Mouse (Mus musculus) thymus, adult 2 months (tissue): ENCODE measurements around the gene Hbb-bh2. TPM values are rescaled to one million over a fixed set of nuclear protein-coding genes. Genes with fewer than 3 reads are reported as not detected.

Source experiments
- DNase-seq: peaks from one replicate; pipeline ENCODE4 v3.0.0; 2021
- H3K27ac ChIP-seq: fragments of 200-500 bp; 2 replicates; pipeline ENCODE4 v1.5.1; 2012; ENCODE audit warnings: low read length, control low read depth; ENCODE audit not compliant: control insufficient read depth, insufficient read depth
- H3K27me3 ChIP-seq: fragments of 200-500 bp; 2 replicates; pipeline ENCODE4 v1.6.1; 2012; ENCODE audit warnings: mild to moderate bottlenecking, low read length, moderate library complexity, mixed read lengths; ENCODE audit not compliant: control insufficient read depth, insufficient read depth
- H3K36me3 ChIP-seq: fragments of 200-500 bp; 2 replicates; pipeline ENCODE4 v1.6.1; 2012; ENCODE audit warnings: mild to moderate bottlenecking, low read length, moderate library complexity; ENCODE audit not compliant: control insufficient read depth, insufficient read depth
- H3K4me1 ChIP-seq: fragments of 200-500 bp; replicated peaks from 2 replicates; pipeline ENCODE4 v1.6.1; 2012; ENCODE audit warnings: low read length; ENCODE audit not compliant: control insufficient read depth, insufficient read depth
- H3K4me3 ChIP-seq: fragments of 200-500 bp; 2 replicates; pipeline ENCODE4 v1.5.1; 2012; ENCODE audit warnings: mild to moderate bottlenecking, low read length, control low read depth, moderate library complexity; ENCODE audit not compliant: control insufficient read depth, insufficient read depth
- CTCF ChIP-seq: fragments of 200-500 bp; IDR thresholded peaks from 2 replicates; pipeline ENCODE4 v1.5.1; 2012; ENCODE audit warnings: mild to moderate bottlenecking, control low read depth, low read length, moderate library complexity, borderline replicate concordance; ENCODE audit not compliant: control insufficient read depth, poor library complexity, insufficient read depth; ENCODE audit errors: extremely low read depth
- POLR2A ChIP-seq: fragments of 200-500 bp; IDR thresholded peaks from 2 replicates; pipeline ENCODE4 v1.6.1; 2012; ENCODE audit warnings: mild to moderate bottlenecking, low read length, control low read depth, moderate library complexity; ENCODE audit not compliant: control insufficient read depth, poor library complexity, insufficient read depth; ENCODE audit errors: extremely low read depth
- WGBS: fragments of 180-500 bp; shearing (Covaris S2); methylation state at CpG from one replicate; pipeline ENCODE4 v1.1.7; 2018; 5-methylcytosine and 5-hydroxymethylcytosine counted together
- polyA plus RNA-seq: library from polyadenylated mRNA; depleted of rRNA; stranded (reverse); fragments of >200 nt; gene quantifications from 2 replicates; pipeline ENCODE4 v1.2.3, GENCODE M21; 2012; rRNA removed

Hbb-bh2 gene
- not detected in 2 replicates for polyA plus RNA-seq

DNA sequence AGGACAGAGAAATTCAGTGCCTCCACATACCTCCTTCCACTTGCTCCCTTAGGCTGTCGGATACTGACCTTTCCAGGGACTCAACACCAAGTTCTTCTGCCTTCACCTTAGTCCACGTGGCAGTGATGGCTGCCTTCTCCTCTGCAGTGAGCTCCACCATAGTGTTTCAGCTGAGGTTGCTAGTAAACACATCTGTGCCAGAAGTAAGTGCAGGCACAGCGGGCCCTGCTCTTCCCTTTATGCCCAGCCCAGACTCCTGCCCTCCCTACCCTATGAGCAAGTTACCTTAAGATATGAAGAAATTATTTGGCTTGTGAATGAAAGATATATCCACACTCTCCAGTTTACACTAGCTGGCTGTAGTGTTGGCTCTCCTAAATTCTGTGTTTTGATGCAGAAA is at the start of gene Hbb-bh2:
Gene Hbb-bh2 (minus strand): TSS at position 253 of the 400 bp plus-strand sequence.
- H3K4me3 ChIP-seq: no peak within 1 kb of the TSS
- WGBS: 75% methylated on average over 3 of the region's 3 CpGs
- TF ChIP-seq POLR2A (no peak), CTCF (no peak)
- DNase-seq: no peak
- no peak within 1 kb of the TSS for H3K27ac ChIP-seq
- no peaks in the 10 kb centered on the region for H3K27me3 ChIP-seq
- no peaks in the 10 kb centered on the region for H3K36me3 ChIP-seq
- H3K4me1 ChIP-seq: no peaks in the 10 kb centered on the region

DNA sequence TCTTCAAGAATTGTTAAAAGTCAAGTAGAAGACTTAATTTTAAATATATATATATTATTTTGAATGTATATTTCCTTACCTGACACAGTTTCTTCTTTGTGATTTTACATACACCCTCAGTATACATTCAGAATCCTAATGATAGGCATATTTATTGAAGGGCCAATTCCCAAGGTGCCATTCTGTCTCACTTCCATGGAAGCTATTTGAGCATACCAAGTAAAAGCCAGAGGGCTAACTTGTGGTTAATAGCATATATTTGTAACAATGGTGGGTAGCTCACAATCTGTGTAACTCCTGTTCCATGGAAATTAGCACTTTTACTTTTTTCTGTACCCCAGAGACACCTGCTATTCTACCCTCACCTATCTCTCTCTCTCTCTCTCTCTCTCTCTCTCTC is 45.8 kb upstream of the Hbb-bh2 start, which contains the start of gene Olfr66:
Gene Olfr66 (minus strand): TSS at position 101 of the 400 bp plus-strand sequence.
- TF ChIP-seq CTCF: no peak
- no peak for TF ChIP-seq POLR2A
- Histone ChIP-seq H3K36me3 (no peaks in the 10 kb centered on the region), H3K4me3 (no peak within 1 kb of the TSS), H3K27ac (no peak within 1 kb of the TSS), H3K27me3 (no peaks in the 10 kb centered on the region), H3K4me1 (no peaks in the 10 kb centered on the region)
- no peak for DNase-seq

DNA sequence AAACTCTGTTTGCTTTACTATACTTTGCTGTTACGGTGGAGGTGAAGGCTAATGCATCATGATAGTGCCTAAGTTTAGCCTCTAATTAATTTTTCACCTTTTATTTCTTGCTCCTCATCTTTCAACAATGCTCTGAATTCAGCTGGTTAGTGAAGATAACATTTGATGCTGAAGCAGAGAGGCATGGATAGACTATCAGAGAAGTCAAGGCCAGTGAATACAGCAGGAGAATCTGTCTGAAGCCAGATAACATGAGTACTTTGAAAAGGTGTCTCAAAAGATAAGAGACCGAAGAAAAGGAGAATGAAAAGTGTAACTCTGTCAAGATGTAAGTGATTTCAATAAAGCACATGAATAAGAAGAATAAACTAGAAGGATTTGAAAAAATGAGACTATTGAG is 36.8 kb upstream of the Hbb-bh2 start:
- Histone ChIP-seq H3K27ac (no peak overlapping the region), H3K36me3 (no peaks in the 10 kb centered on the region), H3K4me1 (no peaks in the 10 kb centered on the region), H3K27me3 (no peaks in the 10 kb centered on the region), H3K4me3 (no peak overlapping the region)
- TF ChIP-seq POLR2A: no peak
- no peak for TF ChIP-seq CTCF
- no peak for DNase-seq
- 93% methylated on average over 2 of the region's 2 CpGs for WGBS

DNA sequence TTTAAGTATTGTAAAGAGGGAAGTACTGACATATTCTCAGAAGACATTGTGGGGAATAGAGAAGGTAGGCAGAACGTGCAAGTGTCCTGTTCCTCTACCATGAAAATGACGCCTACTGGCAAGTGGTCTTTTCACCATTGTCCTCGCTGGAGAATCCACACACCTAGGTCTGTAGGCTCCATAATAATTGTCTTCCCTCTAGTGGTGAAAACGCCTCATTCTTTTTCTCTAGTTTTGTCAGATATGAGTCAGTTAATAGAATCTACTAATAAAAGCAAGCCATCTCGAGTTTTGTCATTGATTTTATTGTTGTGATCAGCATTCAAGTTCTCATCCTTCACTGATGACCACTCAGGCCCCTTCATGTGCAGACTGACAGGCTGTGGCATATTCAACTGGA is 34.1 kb upstream of the Hbb-bh2 start:
- Histone ChIP-seq H3K4me1 (no peaks in the 10 kb centered on the region), H3K27ac (no peak overlapping the region), H3K27me3 (no peaks in the 10 kb centered on the region), H3K4me3 (no peak overlapping the region), H3K36me3 (no peaks in the 10 kb centered on the region)
- 42% methylated on average over 5 of the region's 5 CpGs for WGBS
- TF ChIP-seq CTCF (no peak), POLR2A (no peak)
- DNase-seq: no peak

DNA sequence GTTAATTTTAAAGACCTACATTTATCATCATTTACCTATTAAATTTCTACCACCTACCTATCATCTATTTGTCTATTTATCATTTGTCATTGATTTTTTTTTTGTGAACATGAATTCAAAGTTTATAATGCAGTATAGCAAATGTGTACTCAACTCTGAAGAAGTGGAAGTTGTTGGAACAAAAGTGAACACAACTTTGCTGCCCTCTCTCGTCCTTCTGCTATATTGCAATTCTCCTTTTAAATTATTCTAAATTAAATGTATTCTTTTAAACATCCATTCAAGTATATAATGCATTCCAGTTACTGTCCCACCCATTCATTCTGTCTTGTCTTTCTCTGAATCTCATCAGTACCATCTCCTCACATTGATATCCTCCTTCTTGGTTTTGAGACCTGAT is 32.7 kb upstream of the Hbb-bh2 start:
- H3K4me1 ChIP-seq: no peaks in the 10 kb centered on the region
- H3K27ac ChIP-seq: no peak overlapping the region
- no peaks in the 10 kb centered on the region for H3K27me3 ChIP-seq
- no peaks in the 10 kb centered on the region for H3K36me3 ChIP-seq
- no peak overlapping the region for H3K4me3 ChIP-seq
- no peak for DNase-seq
- TF ChIP-seq POLR2A (no peak), CTCF (no peak)
- WGBS: 2% methylated on average over 1 of the region's 1 CpGs

DNA sequence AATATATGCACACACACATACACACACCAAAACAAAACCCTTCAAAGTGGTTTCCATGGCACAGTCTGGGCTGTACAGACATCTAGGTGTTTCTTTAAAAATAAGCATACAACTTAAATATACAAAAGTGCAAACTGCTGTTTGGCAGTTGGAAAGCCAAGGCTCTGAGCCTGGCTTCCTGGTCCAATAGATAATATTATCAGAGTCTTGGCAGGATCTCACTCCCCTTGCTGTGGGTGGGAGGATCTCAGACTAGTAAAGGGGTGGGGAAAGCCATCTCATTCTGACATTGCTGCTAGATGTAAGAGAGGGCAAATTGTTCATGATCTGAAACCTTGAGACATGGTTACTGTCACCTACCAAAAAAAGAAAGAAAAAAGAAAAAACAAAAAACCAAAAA is 30.3 kb upstream of the Hbb-bh2 start:
- no peaks in the 10 kb centered on the region for H3K27me3 ChIP-seq
- no peak overlapping the region for H3K27ac ChIP-seq
- H3K4me1 ChIP-seq: no peaks in the 10 kb centered on the region
- no peak for TF ChIP-seq POLR2A
- TF ChIP-seq CTCF: no peak
- no peak overlapping the region for H3K4me3 ChIP-seq
- DNase-seq: no peak
- no peaks in the 10 kb centered on the region for H3K36me3 ChIP-seq

DNA sequence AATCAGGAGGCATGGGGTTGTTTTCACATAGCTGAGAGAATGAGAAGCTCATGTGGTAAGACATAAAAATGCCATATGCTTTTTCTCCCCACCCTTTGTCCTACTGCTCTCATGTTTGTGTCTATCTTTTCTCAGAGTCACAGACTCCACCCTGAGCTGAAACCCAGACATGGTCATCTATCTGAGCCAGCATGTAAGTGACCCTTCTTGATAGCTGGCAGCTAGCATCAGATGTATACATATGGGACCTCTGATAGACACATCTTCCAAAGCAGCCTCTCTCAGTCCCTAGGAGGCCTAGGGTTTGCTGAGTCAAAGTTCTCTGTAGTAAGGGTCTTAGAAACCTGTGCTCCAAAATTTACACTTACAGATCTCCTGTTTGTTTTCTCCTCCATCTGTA is 25.4 kb upstream of the Hbb-bh2 start:
- TF ChIP-seq CTCF: no peak
- no peak for TF ChIP-seq POLR2A
- Histone ChIP-seq H3K4me3 (no peak overlapping the region), H3K27ac (no peak overlapping the region), H3K27me3 (no peaks in the 10 kb centered on the region), H3K4me1 (no peaks in the 10 kb centered on the region), H3K36me3 (no peaks in the 10 kb centered on the region)
- DNase-seq: no peak
